Mouse (Mus musculus) ES-E14 (cell line): ENCODE measurements around the gene Snrnp25. TPM values are rescaled to one million over a fixed set of nuclear protein-coding genes. Genes with fewer than 3 reads are reported as not detected.

Experiments
- DNase-seq: peaks from one replicate; pipeline ENCODE4 v3.0.0-alpha.2; 2013; ENCODE audit warnings: low read depth, low spot score
- H3K27ac ChIP-seq: 2 replicates; pipeline ENCODE4 v1.5.1; 2012; ENCODE audit warnings: low read depth, mild to moderate bottlenecking, low read length, moderate library complexity, mixed read lengths; ENCODE audit not compliant: poor library complexity, insufficient read depth, severe bottlenecking
- H3K36me3 ChIP-seq: 2 replicates; pipeline ENCODE4 v1.6.1; 2012; ENCODE audit warnings: mild to moderate bottlenecking, low read length, moderate library complexity, mixed read lengths; ENCODE audit not compliant: control insufficient read depth, poor library complexity, insufficient read depth, severe bottlenecking
- H3K4me1 ChIP-seq, 2 experiments: fragments of 150-350 bp in 1 of 2; sonication (generic) in 1 of 2; 2 replicates each; pipeline ENCODE4 v1.6.1; 2012; ENCODE audit warnings: low read length in 2 of 2, mild to moderate bottlenecking in 1 of 2, mixed read lengths in 1 of 2; ENCODE audit not compliant: control insufficient read depth in 2 of 2, insufficient read depth in 2 of 2, poor library complexity in 1 of 2
- H3K4me3 ChIP-seq, 2 experiments: fragments of 150-350 bp in 1 of 2; sonication (generic) in 1 of 2; 2 replicates each; pipeline ENCODE4 v1.5.1; 2012; ENCODE audit warnings: low read length in 2 of 2, low read depth in 1 of 2, mild to moderate bottlenecking in 1 of 2, mixed read lengths in 1 of 2; ENCODE audit not compliant: insufficient read depth in 1 of 2, poor library complexity in 1 of 2, severe bottlenecking in 1 of 2
- H3K9ac ChIP-seq: 2 replicates; pipeline ENCODE4 v1.6.1; 2012; ENCODE audit warnings: low read depth, mild to moderate bottlenecking, low read length, mixed read lengths; ENCODE audit not compliant: poor library complexity, insufficient read depth, severe bottlenecking
- H3K9me3 ChIP-seq: fragments of 150-350 bp; sonication (generic); 2 replicates; pipeline ENCODE4 v1.6.1; 2012; ENCODE audit warnings: low read depth, mild to moderate bottlenecking, low read length; ENCODE audit not compliant: control insufficient read depth, insufficient read depth
- CHD2 ChIP-seq: IDR thresholded peaks from 2 replicates; pipeline ENCODE4 v1.6.1; 2014; ENCODE audit warnings: mild to moderate bottlenecking, low read depth, low read length, inconsistent platforms
- HCFC1 ChIP-seq: IDR thresholded peaks from 2 replicates; pipeline ENCODE4 v1.6.1; 2012; ENCODE audit warnings: low read length, inconsistent platforms, borderline replicate concordance; ENCODE audit not compliant: insufficient read depth
- MAFK ChIP-seq: IDR thresholded peaks from 2 replicates; pipeline ENCODE4 v1.6.1; 2014; ENCODE audit warnings: mild to moderate bottlenecking, low read depth, low read length, inconsistent platforms; ENCODE audit not compliant: insufficient read depth
- ZC3H11A ChIP-seq: IDR thresholded peaks from 2 replicates; pipeline ENCODE4 v1.6.1; 2012; ENCODE audit warnings: low read depth, mild to moderate bottlenecking, inconsistent platforms, low read length, borderline replicate concordance
- ZNF384 ChIP-seq: IDR thresholded peaks from 2 replicates; pipeline ENCODE4 v1.6.1; 2012; ENCODE audit warnings: low read depth, low read length, inconsistent platforms
- in situ Hi-C, 2 experiments: fragments of 600-800 bp; cut with MboI; formaldehyde crosslinking; loops; one replicate each; pipeline ENCODE4 v1.15.1; 2025; ENCODE audit warnings: low sequenced_read_pairs in 2 of 2, inconsistent platforms in 1 of 2; ENCODE audit not compliant: unreplicated experiment in 2 of 2
- total RNA-seq: library from RNA; depleted of rRNA; stranded (reverse); fragments of 300-350 nt; gene quantifications from 2 replicates; pipeline ENCODE4 v1.2.3, GENCODE M21; 2012

Snrnp25 gene
- total RNA-seq, 1 experiment, result 79.5 TPM

GRCm38 (mm10) chr11:32181246-32181645 is 24.0 kb upstream of the Snrnp25 start:
- no peak for TF ChIP-seq ZC3H11A
- no peak for TF ChIP-seq CHD2
- TF ChIP-seq ZNF384, result no peak
- TF ChIP-seq MAFK, result no peak
- DNase-seq, result no peak
- H3K4me3 ChIP-seq, result no peak overlapping the region
- no peaks in the 10 kb centered on the region for H3K4me1 ChIP-seq
- H3K27ac ChIP-seq, result no peak overlapping the region
- H3K9ac ChIP-seq, result no peak overlapping the region
- in situ Hi-C loops, result loop anchor here in 1 of 2 experiments (10.0 kb wide), 1 partner anchor 154 kb away; no protein-coding TSS in a partner anchor
- H3K36me3 ChIP-seq, result no peaks in the 10 kb centered on the region
- H3K9me3 ChIP-seq, result no peaks in the 10 kb centered on the region

- TF ChIP-seq ZC3H11A, result peak; percentile 79; the same call in 1 of the 2 replicates
- no peak for TF ChIP-seq CHD2
- no peak overlapping the region for H3K9ac ChIP-seq
- no peak overlapping the region for H3K27ac ChIP-seq
- in situ Hi-C loops, result loop anchor here in 1 of 2 experiments (10.0 kb wide), 1 partner anchor 153 kb away; no protein-coding TSS in a partner anchor
- peak; percentile 63 for DNase-seq
- H3K36me3 ChIP-seq, result no peaks in the 10 kb centered on the region
- H3K9me3 ChIP-seq, result no peaks in the 10 kb centered on the region
- no peaks in the 10 kb centered on the region for H3K4me1 ChIP-seq
- no peak overlapping the region for H3K4me3 ChIP-seq
Observed at GRCm38 (mm10) chr11:32181973-32182868, 23.0 kb upstream of the Snrnp25 start.

GRCm38 (mm10) chr11:32184469-32184868 is 20.7 kb upstream of the Snrnp25 start:
- Histone ChIP-seq H3K27ac (no peak overlapping the region), H3K9ac (no peak overlapping the region), H3K9me3 (no peaks in the 10 kb centered on the region), H3K4me1 (0 out of 4 replicates have a peak, but pooled peaks cover 0 to under 1% of the 10 kb centered on the region in 2 experiments), H3K36me3 (no peaks in the 10 kb centered on the region), H3K4me3 (no peak overlapping the region)
- in situ Hi-C loops, result loop anchor here in 1 of 2 experiments (10.0 kb wide), 1 partner anchor 150 kb away; no protein-coding TSS in a partner anchor
- TF ChIP-seq ZC3H11A (no peak), HCFC1 (no peak), MAFK (no peak), ZNF384 (no peak), CHD2 (no peak)
- no peak for DNase-seq

- TF ChIP-seq ZNF384 (no peak), HCFC1 (no peak), MAFK (no peak), CHD2 (no peak), ZC3H11A (no peak)
- H3K36me3 ChIP-seq, result no peaks in the 10 kb centered on the region
- H3K9ac ChIP-seq, result no peak overlapping the region
- in situ Hi-C loops, result loop anchor here in 1 of 2 experiments (10.0 kb wide), 1 partner anchor 149 kb away; no protein-coding TSS in a partner anchor
- no peak overlapping the region for H3K4me3 ChIP-seq
- peaks cover 0 to 6% of the 10 kb centered on the region in 2 experiments; a peak in 1 of 4 replicates for H3K4me1 ChIP-seq
- H3K9me3 ChIP-seq, result no peaks in the 10 kb centered on the region
- DNase-seq, result no peak
- H3K27ac ChIP-seq, result no peak overlapping the region
Observed at GRCm38 (mm10) chr11:32186031-32186430, 19.2 kb upstream of the Snrnp25 start.
